Mouse (Mus musculus): ENCODE measurements at regions not wholly inside any gene's neighbourhood (a gene's known extent, or its start where the extent isn't known, plus 50 kb on each side); places are given as distances from the start of the nearest gene placed in this dataset.

DNA sequence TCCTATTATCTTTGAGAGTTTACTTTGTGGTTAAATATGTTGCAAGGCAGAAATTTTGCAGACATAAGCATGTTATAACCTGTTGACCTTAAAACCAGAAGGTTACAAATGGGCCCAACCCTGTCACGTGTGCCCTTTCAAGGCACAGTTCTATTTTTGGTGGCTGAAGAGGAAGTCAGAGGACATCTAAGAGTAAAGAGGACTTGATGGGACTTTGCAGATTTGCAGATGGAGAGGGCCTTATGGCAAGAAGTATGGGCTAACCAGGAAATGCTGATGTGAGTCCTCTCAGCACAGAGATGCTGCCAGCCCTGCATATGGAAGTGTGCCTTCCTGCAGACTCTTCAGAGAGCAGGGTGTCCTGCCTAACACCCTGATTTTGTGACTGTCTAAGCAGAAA, 101.6 kb upstream of the Ednrb start:
- no peak for TF ChIP-seq CTCF (IDR thresholded peaks at IDR 0.05; ENCODE audit: low read depth)
- no peak; the same call in 1 of the 2 replicates for TF ChIP-seq EP300 (IDR thresholded peaks at IDR 0.05; ENCODE audit: low read depth)
